Mouse (Mus musculus): ENCODE data around the gene Sema4b.

DNA sequence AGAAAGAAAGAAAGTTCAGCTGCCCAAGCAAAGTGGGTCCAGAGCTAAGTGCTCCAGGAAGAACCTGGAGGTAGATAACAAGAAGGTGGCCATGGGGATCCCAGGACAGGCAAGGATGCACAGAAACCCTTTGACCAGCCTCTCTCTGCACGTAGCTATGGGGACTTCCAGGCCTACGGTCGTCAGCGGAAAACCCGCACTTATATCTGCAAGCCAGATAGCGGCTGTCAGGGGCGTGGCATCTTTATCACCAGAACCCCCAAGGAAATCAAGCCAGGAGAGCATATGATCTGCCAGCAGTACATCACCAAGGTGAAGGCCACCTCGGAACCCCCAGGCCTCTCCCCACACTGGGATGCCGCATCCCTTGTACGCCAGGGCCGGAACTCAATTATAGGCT is 66.2 kb downstream of the Sema4b start:
- TF ChIP-seq CTCF (IDR thresholded peaks at IDR 0.05; ENCODE audit: control insufficient read depth, insufficient read depth, low read length) (no peak), POLR2A (IDR thresholded peaks at IDR 0.05; ENCODE audit: borderline replicate concordance, control insufficient read depth, low read depth, low read length) (no peak)
